Mouse (Mus musculus) kidney, adult 9 months (tissue): ENCODE results near the gene Ephb1.

Experiments used
- DNase-seq: peaks from one replicate; pipeline ENCODE4 v3.0.0; 2022

The Ephb1 gene

GRCm38 (mm10) chr9:101956228-101956627, 398.3 kb downstream of the Ephb1 start:
- DNase-seq = no peak

- no peak for DNase-seq
These were observed 400.0 kb downstream of the Ephb1 start for GRCm38 (mm10) chr9:101954529-101954928.

- no peak for DNase-seq
These were observed 404.4 kb downstream of the Ephb1 start for GRCm38 (mm10) chr9:101950101-101950500.

- no peak for DNase-seq
These were observed 408.7 kb downstream of the Ephb1 start for GRCm38 (mm10) chr9:101945814-101946213.

- DNase-seq = no peak
These were observed 409.2 kb downstream of the Ephb1 start for GRCm38 (mm10) chr9:101945326-101945725.

- no peak for DNase-seq
These were observed 412.3 kb downstream of the Ephb1 start for GRCm38 (mm10) chr9:101942058-101942669.

- DNase-seq = no peak
These were observed 414.3 kb downstream of the Ephb1 start for GRCm38 (mm10) chr9:101940182-101940581.

- DNase-seq = no peak
These were observed 415.5 kb downstream of the Ephb1 start for GRCm38 (mm10) chr9:101939006-101939405.

GRCm38 (mm10) chr9:101938066-101938465, 416.4 kb downstream of the Ephb1 start:
- DNase-seq = no peak

- DNase-seq = no peak
These were observed 419.6 kb downstream of the Ephb1 start for GRCm38 (mm10) chr9:101934887-101935286.

GRCm38 (mm10) chr9:101933946-101934573, 420.4 kb downstream of the Ephb1 start:
- DNase-seq = no peak

- DNase-seq = no peak
These were observed 429.7 kb downstream of the Ephb1 start for GRCm38 (mm10) chr9:101924829-101925228.

GRCm38 (mm10) chr9:101922846-101923245, 431.6 kb downstream of the Ephb1 start:
- DNase-seq = no peak

GRCm38 (mm10) chr9:101919324-101919723, 435.2 kb downstream of the Ephb1 start:
- DNase-seq = no peak

- no peak for DNase-seq
These were observed 435.7 kb downstream of the Ephb1 start for GRCm38 (mm10) chr9:101918771-101919170.

GRCm38 (mm10) chr9:101915082-101915481, 439.4 kb downstream of the Ephb1 start:
- no peak for DNase-seq

- no peak for DNase-seq
These were observed 443.2 kb downstream of the Ephb1 start for GRCm38 (mm10) chr9:101911176-101911866.

- DNase-seq = no peak
These were observed 445.0 kb downstream of the Ephb1 start for GRCm38 (mm10) chr9:101909491-101909890.

GRCm38 (mm10) chr9:101908849-101909248, 445.6 kb downstream of the Ephb1 start:
- no peak for DNase-seq

GRCm38 (mm10) chr9:101907747-101908255, 446.7 kb downstream of the Ephb1 start:
- no peak for DNase-seq

GRCm38 (mm10) chr9:101903406-101903805, 451.1 kb downstream of the Ephb1 start:
- DNase-seq = no peak

- no peak for DNase-seq
These were observed 456.6 kb downstream of the Ephb1 start for GRCm38 (mm10) chr9:101897851-101898250.

GRCm38 (mm10) chr9:101883295-101883694, 471.2 kb downstream of the Ephb1 start:
- DNase-seq = no peak
